In genomic region chr8:48740951-48741350, GRCm38 (mm10) we compare ENCODE assay signal across 11 mouse cellular contexts.
A peak's percentile ranks its signal among the peaks of the same experiment; 100 is the strongest.
DNase-seq lines count a peak whose midpoint lies in the region; ATAC-seq lines count a peak whose summit lies in the region.
"Had no signal": no experiment of that assay in that cellular context is flagged by ENCODE, and none has a peak within 500 bp of the region (broad histone marks: within the 10 kb centered on the region; RNA-seq: fewer than 3 reads in every experiment).

No protein-coding gene starts in this region.

- peak overlapping the region; percentile 50; the same call in 1 of the 2 replicates for H3K4me2 ChIP-seq in hindbrain, embryonic 13.5 days
- no peak overlapping the region for H3K4me2 ChIP-seq in hindbrain, embryonic 12.5 days (replicated peaks)
- peak overlapping the region; percentile 66 for H3K4me2 ChIP-seq in forebrain, embryonic 16.5 days (ENCODE audit: low read length)
- H3K4me2 ChIP-seq in midbrain, embryonic 14.5 days (ENCODE audit: low read length): peak overlapping the region; percentile 59
- H3K4me2 ChIP-seq: liver, embryonic 15.5 days had no signal

- no peaks in the 10 kb centered on the region for H3K9me3 ChIP-seq in hindbrain, embryonic 13.5 days
- no peaks in the 10 kb centered on the region for H3K9me3 ChIP-seq in hindbrain, embryonic 12.5 days (replicated peaks)
- H3K9me3 ChIP-seq in forebrain, embryonic 16.5 days (ENCODE audit: control insufficient read depth, low read length): no peaks in the 10 kb centered on the region
- H3K9me3 ChIP-seq in midbrain, embryonic 14.5 days (ENCODE audit: control insufficient read depth, low read length): no peaks in the 10 kb centered on the region
- H3K9me3 ChIP-seq: embryonic facial prominence, embryonic 12.5 days; liver, embryonic 15.5 days had no signal

- 65% methylated on average over 11 of the region's 11 CpGs for WGBS in hindbrain, embryonic 13.5 days
- 74% methylated on average over 11 of the region's 11 CpGs for WGBS in hindbrain, embryonic 12.5 days
- 29% methylated on average over 11 of the region's 11 CpGs for WGBS in forebrain, embryonic 16.5 days
- WGBS in midbrain, embryonic 14.5 days: 46% methylated on average over 11 of the region's 11 CpGs

- peaks cover 15% of the 10 kb centered on the region for H3K4me1 ChIP-seq in hindbrain, embryonic 13.5 days (replicated peaks)
- peaks cover 10% of the 10 kb centered on the region for H3K4me1 ChIP-seq in hindbrain, embryonic 12.5 days
- H3K4me1 ChIP-seq in forebrain, embryonic 16.5 days (replicated peaks; ENCODE audit: control insufficient read depth, insufficient read depth, low read length): peaks cover 13% of the 10 kb centered on the region
- H3K4me1 ChIP-seq in midbrain, embryonic 14.5 days (ENCODE audit: control insufficient read depth, insufficient read depth, low read length): peaks cover 17% of the 10 kb centered on the region
- H3K4me1 ChIP-seq: liver, embryonic 15.5 days had no signal

- no peak overlapping the region for H3K27ac ChIP-seq in hindbrain, embryonic 13.5 days
- no peak overlapping the region for H3K27ac ChIP-seq in hindbrain, embryonic 12.5 days
- no peak overlapping the region for H3K27ac ChIP-seq in forebrain, embryonic 16.5 days (ENCODE audit: low read length)
- H3K27ac ChIP-seq in midbrain, embryonic 14.5 days (replicated peaks; ENCODE audit: low read depth, low read length): peak overlapping the region; percentile 43; the same call in 1 of the 2 replicates
- H3K27ac ChIP-seq: embryonic facial prominence, embryonic 12.5 days; liver, embryonic 15.5 days had no signal

- no peaks in the 10 kb centered on the region for H3K36me3 ChIP-seq in hindbrain, embryonic 13.5 days
- H3K36me3 ChIP-seq in hindbrain, embryonic 12.5 days: no peaks in the 10 kb centered on the region
- no peaks in the 10 kb centered on the region for H3K36me3 ChIP-seq in forebrain, embryonic 16.5 days (ENCODE audit: control insufficient read depth, insufficient read depth)
- H3K36me3 ChIP-seq in midbrain, embryonic 14.5 days (ENCODE audit: control insufficient read depth, insufficient read depth, low read length): no peaks in the 10 kb centered on the region
- H3K36me3 ChIP-seq: embryonic facial prominence, embryonic 12.5 days; liver, embryonic 15.5 days had no signal

- peak; percentile 18 for DNase-seq in R1 (ENCODE audit: low read depth, low spot score)
- DNase-seq in midbrain, embryonic 14.5 days: peak; percentile 49
- no peak for DNase-seq in embryo, embryonic 9.5 days (ENCODE audit: extremely low spot score)
- DNase-seq in ovary, postnatal 10 days (ENCODE audit: low spot score): no peak
- no peak for DNase-seq in gastrocnemius, adult 8-10 months (ENCODE audit: low spot score in 2 of 2)
- DNase-seq: gastrocnemius, postnatal 14 days had no signal

- H3K4me3 ChIP-seq in hindbrain, embryonic 13.5 days: no peak overlapping the region
- H3K4me3 ChIP-seq in hindbrain, embryonic 12.5 days: no peak overlapping the region
- peak overlapping the region; percentile 40; the same call in 1 of the 2 replicates for H3K4me3 ChIP-seq in forebrain, embryonic 16.5 days (replicated peaks; ENCODE audit: low read length)
- H3K4me3 ChIP-seq in midbrain, embryonic 14.5 days (replicated peaks; ENCODE audit: low read depth, low read length): no peak overlapping the region
- H3K4me3 ChIP-seq: embryonic facial prominence, embryonic 12.5 days; liver, embryonic 15.5 days had no signal

- ATAC-seq in hindbrain, embryonic 13.5 days (ENCODE audit: low FRiP score): no peak; the same call in 1 of the 2 replicates
- ATAC-seq in hindbrain, embryonic 12.5 days (ENCODE audit: low FRiP score): no peak
- ATAC-seq in forebrain, embryonic 16.5 days: peak; percentile 6; the same call in 1 of the 2 replicates
- ATAC-seq in midbrain, embryonic 14.5 days (ENCODE audit: low FRiP score, low TSS enrichment): no peak

- no peak overlapping the region for H3K9ac ChIP-seq in hindbrain, embryonic 13.5 days
- H3K9ac ChIP-seq in hindbrain, embryonic 12.5 days: no peak overlapping the region
- no peak overlapping the region for H3K9ac ChIP-seq in forebrain, embryonic 16.5 days (replicated peaks; ENCODE audit: low read depth, low read length)
- no peak overlapping the region for H3K9ac ChIP-seq in midbrain, embryonic 14.5 days (replicated peaks; ENCODE audit: low read length)
- H3K9ac ChIP-seq: embryonic facial prominence, embryonic 12.5 days; liver, embryonic 15.5 days had no signal

- no peaks in the 10 kb centered on the region for H3K27me3 ChIP-seq in hindbrain, embryonic 13.5 days
- no peaks in the 10 kb centered on the region for H3K27me3 ChIP-seq in hindbrain, embryonic 12.5 days
- no peaks in the 10 kb centered on the region for H3K27me3 ChIP-seq in forebrain, embryonic 16.5 days (replicated peaks; ENCODE audit: control insufficient read depth, insufficient read depth, low read length)
- no peaks in the 10 kb centered on the region for H3K27me3 ChIP-seq in midbrain, embryonic 14.5 days (ENCODE audit: control insufficient read depth, insufficient read depth, low read length)
- H3K27me3 ChIP-seq: embryonic facial prominence, embryonic 12.5 days; liver, embryonic 15.5 days had no signal

Comparison
In these comparisons a context has a peak if more than half of its experiments do, and no peak if none do; other contexts are left out.
1. DNase-seq: peak in R1 (single experiment) and midbrain, embryonic 14.5 days (single experiment); none in embryo, embryonic 9.5 days (single experiment), ovary, postnatal 10 days (single experiment) and gastrocnemius, adult 8-10 months (0 of 2).